Mouse (Mus musculus): ENCODE results near the gene Itih5.

The Itih5 gene

GRCm38 (mm10) chr2:10153201-10154075, at the start of gene Itih5:
Gene Itih5 (plus strand): TSS chr2:10153571.
- no peak for ATAC-seq (ENCODE audit: insufficient number of reproducible peaks, low FRiP score, low TSS enrichment)

GRCm38 (mm10) chr2:10108535-10109189, 44.7 kb upstream of the Itih5 start:
- ATAC-seq (ENCODE audit: insufficient number of reproducible peaks, low FRiP score, low TSS enrichment), result no peak

DNA sequence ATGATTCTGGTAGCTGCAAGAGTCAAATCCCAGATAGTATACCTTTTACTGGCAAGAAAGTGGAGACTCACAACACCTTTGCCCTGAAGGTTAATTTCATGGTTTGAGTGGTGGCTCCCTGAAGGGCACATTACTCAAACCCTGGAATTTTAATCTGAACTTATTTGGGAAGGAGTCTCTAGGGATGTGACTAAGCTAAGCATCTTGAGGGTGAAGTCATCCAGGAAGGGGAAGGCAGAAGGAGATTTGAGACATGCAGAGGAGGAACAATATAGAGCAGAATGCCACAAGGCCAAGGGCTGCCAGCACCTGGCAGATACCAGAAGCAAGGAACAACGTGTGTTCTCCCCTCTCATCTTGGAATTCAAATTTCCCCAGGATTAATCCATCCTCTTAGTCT, 34.6 kb upstream of the Itih5 start:
- ATAC-seq (ENCODE audit: insufficient number of reproducible peaks, low FRiP score, low TSS enrichment), result no peak

GRCm38 (mm10) chr2:10119276-10119675, 34.1 kb upstream of the Itih5 start:
- ATAC-seq (ENCODE audit: insufficient number of reproducible peaks, low FRiP score, low TSS enrichment), result no peak

GRCm38 (mm10) chr2:10121826-10122225, 31.5 kb upstream of the Itih5 start:
- no peak for ATAC-seq (ENCODE audit: insufficient number of reproducible peaks, low FRiP score, low TSS enrichment)

GRCm38 (mm10) chr2:10126122-10126521, 27.2 kb upstream of the Itih5 start:
- no peak for ATAC-seq (ENCODE audit: insufficient number of reproducible peaks, low FRiP score, low TSS enrichment)

DNA sequence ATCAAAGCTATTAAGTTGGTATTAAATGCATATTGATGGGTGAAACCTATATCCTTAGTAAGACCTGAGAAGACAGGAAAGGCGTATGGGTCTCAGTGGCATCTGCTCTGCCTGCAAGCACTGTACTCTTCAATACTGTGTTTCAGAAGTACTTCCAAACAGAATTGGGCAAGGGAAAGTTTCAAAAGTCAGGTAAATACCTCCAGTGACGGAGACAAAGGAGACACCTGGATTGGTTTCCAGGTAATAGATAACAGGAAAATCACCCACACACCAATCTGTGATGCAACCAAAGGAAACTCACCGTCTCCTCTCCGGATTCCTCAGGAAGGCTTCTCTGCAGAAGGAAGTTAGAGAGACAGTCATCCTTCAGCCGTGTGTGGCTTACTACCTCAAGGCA, 25.9 kb upstream of the Itih5 start:
- no peak for ATAC-seq (ENCODE audit: insufficient number of reproducible peaks, low FRiP score, low TSS enrichment)

- ATAC-seq (ENCODE audit: insufficient number of reproducible peaks, low FRiP score, low TSS enrichment), result no peak
Measured at GRCm38 (mm10) chr2:10128571-10128970, 24.8 kb upstream of the Itih5 start.

DNA sequence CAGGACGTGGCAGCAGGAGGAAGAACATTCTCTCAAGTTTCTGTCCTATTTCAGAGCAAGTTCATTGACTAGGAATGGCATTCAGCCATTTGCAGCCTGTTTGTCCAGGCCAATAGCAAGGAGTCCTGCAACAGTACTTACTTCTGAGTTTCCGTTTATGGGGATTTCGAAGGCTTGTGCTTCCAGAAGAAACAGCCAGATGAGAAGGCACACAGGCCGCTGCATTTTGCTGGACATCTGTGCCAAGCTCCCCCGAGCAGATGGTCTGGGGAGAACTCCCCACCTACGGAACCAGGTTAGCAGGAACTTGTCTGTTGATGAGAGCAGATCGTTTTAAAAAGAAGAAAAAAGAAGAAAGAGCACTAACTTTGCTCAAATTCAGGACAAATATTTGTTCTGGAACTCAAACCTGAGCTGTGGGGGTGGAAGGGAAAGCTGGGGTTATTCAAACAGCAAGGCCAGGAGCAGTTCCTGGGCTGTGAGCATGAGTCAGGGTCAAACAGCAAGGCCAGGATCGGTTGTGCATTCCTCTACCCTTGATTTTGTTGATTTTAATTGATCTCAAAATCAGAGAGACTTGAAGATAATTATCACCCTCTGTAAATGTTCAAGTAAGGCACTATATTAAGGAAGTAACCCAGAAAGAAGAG, 22.9 kb upstream of the Itih5 start:
- ATAC-seq (ENCODE audit: insufficient number of reproducible peaks, low FRiP score, low TSS enrichment), result no peak

DNA sequence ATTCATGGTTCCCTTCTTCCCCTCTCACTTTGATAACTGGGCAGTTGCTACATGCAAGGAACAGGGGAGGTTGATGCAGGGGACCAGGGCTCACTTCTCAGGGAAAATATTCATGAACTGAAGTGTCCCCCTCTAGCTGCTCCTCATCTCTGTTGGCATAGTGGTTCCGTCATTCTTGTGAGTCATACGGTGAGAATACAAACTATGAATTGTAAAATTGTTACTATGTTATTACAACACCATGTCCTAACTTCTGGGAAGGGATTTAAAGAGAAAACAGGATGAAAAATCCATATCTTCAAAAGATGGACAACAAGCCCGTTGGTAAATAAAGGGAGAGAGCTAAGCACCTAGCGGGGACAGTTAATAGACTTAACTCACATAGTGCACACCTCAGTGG, 22.1 kb upstream of the Itih5 start, which contains the start of gene Itih2:
Itih2 (minus strand) TSS at position 101 of the 400 bp plus-strand sequence.
- ATAC-seq (ENCODE audit: insufficient number of reproducible peaks, low FRiP score, low TSS enrichment), result no peak

DNA sequence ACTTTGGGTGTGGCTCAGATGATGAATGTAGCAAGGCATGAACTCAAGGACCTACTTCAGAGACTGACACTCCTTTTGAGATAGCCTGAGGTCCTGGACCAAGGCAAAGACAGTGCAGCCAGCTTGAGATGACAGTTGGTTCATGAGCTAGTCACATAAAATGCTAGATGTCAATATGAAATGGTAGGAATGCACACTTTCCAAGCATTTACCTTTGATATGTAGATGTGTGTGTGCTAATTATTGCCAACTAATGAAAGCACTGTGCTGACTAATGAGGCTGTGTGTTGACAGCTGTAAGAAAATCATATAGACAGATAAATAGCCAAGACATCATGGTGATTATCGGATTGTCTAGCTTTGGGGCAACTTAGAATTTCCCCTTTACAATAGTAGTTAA, 21.2 kb upstream of the Itih5 start:
- ATAC-seq (ENCODE audit: insufficient number of reproducible peaks, low FRiP score, low TSS enrichment), result no peak

DNA sequence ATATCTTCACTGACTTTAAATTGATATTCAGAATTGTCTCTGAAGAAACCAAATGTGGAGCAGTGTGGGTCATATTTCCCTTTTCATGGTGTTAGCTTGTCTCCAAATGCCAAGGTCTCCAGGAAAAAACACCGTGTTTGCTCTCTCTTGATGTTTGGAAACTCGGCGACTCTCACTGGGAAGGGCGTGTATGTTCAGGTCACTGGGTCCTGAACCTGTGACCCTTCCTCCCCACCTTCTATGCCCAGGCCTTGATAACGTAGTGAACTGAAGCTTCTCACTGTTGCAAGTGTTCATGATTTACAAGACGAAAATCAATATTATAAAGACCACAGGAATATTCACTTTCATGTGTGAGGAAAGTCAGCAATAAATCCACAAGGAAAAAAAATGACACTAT, 19.4 kb upstream of the Itih5 start:
- ATAC-seq (ENCODE audit: insufficient number of reproducible peaks, low FRiP score, low TSS enrichment), result no peak

DNA sequence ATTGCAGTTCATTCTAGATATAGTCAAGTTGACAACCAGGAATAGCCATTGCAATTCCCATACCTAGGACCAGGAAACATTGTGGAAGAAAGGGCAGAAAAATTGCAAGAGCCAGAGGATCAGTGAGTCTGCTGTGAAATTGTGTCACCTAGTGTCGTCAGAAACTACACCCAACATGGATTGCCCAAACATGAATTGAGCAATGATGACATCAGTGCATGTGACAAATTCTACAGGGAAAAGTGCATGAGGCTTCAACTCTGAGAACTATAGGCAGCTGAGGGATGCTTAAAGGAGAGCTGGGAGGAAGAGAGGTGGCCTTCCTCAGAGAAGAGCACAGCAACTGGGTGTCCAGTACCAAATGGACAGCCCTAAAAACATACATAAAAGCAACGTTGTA, 16.1 kb upstream of the Itih5 start:
- ATAC-seq (ENCODE audit: insufficient number of reproducible peaks, low FRiP score, low TSS enrichment), result no peak

DNA sequence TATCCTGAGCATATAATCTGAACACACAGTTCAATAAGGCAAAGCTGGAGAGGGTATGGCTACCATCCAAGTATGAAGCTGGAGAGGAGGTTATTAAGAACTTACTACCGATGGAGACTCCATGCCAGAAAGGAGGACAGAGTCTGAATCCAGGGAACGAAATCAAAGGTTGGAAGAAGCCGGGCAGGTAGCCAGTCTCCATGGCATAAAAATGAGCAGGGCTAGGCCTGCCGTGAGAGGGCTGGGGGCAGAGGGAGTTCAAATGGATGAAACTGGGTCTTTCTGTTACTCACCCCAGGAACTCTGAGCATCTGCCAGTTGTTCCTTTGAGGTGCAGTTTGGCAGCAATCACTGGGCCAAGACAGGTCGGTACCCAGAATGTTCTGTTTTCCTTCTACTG, 12.9 kb upstream of the Itih5 start:
- ATAC-seq (ENCODE audit: insufficient number of reproducible peaks, low FRiP score, low TSS enrichment), result no peak

DNA sequence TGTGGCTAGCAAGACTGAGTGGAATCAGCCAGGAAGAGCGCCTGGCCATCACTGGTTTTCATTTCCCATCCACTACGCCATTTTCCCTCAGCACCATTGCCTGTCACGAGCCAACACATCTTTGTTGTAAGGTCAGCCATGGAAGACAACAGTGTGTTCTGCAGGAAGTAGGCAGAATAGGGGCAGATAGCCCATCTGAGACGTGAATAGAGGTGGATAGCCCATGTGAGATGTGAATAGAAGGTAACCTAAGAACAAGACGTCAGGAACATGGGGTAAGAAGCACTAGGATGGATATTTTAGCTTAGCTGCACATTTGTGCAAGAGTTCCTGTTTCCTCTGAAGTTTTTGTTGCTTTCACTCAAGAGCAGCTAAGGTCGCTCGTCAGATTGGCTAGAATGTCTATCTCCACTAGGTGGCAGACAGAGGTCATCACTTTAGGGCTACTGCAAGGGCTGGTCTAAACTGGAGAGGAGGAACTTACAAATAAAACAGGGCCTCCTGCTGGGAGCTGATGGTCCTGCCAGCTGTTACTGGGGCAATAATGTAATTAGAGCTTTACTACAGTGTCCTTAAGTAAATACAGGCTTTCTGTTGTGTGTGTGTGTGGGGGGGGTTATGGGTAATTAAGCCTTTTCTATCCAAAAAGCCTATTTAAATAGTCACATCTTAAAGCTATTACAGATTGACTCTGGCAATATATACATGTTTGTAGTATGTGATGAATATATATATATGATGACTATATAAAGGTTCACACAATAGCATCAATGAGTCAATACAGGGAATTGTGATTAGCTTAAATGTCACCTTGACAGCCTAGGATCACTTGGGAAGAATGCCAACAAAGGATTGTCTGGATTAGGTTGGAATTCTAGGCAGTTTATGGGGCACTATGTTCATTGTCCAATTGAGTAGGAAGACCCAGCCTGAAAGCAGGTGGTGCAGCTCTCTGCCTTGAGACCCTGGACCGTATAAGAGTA, 10.6 kb upstream of the Itih5 start:
- ATAC-seq (ENCODE audit: insufficient number of reproducible peaks, low FRiP score, low TSS enrichment), result 0 out of 2 replicates have a peak, but pooled peaks have one; percentile 37

GRCm38 (mm10) chr2:10145514-10145913, 7.9 kb upstream of the Itih5 start:
- ATAC-seq (ENCODE audit: insufficient number of reproducible peaks, low FRiP score, low TSS enrichment), result no peak

DNA sequence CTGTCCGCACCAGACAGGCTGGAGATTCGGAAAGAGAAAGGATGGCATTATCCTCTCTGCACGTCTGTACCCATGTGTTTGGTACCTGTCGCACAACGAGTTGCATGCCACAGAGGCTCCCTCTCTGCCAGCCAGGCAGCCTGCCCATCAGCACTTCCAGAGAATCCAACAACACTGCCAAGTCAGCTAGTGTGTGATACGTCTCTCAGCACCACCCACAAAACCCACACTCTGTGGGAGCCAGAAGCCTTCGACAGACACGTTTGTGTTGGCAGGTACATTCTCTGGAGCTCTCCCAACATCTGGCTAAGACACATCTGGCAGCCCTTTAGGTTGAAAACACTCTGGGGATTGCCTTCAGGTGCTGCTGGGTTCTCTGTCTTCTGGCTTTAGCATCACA, 6.2 kb upstream of the Itih5 start:
- ATAC-seq (ENCODE audit: insufficient number of reproducible peaks, low FRiP score, low TSS enrichment), result no peak

- no peak for ATAC-seq (ENCODE audit: insufficient number of reproducible peaks, low FRiP score, low TSS enrichment)
Measured at GRCm38 (mm10) chr2:10152590-10152989, 781 bp upstream of the Itih5 start.

- ATAC-seq (ENCODE audit: insufficient number of reproducible peaks, low FRiP score, low TSS enrichment), result no peak
Measured at GRCm38 (mm10) chr2:10157184-10157583, 3.8 kb downstream of the Itih5 start.

GRCm38 (mm10) chr2:10162011-10162410, 8.6 kb downstream of the Itih5 start:
- ATAC-seq (ENCODE audit: insufficient number of reproducible peaks, low FRiP score, low TSS enrichment), result no peak

Measured in cerebellum, adult (tissue).